Mouse (Mus musculus): ENCODE results near the gene Fam166a.

Fam166a gene

DNA sequence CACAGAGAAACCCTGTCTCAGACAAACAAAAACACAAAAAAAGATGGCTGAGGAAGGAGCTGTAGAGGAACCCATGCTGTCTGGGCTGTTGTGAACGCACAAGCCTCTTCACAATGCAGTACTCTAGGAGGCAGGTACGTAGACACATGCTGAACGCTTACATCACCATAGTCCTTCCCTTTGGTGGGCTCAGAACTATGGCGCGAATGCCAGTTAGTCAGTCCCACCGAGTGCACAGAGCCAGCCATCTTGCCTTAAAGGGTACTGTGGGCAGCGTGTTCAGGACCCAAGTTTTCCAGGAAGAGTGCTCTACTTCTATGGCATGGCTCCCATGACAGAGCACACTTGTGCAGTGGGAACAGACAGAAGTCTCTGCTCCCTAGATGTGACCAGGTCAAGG is 34.0 kb upstream of the Fam166a start:
- in situ Hi-C loops (cut with MboI; ENCODE audit: low sequenced_read_pairs) = no loop called here

DNA sequence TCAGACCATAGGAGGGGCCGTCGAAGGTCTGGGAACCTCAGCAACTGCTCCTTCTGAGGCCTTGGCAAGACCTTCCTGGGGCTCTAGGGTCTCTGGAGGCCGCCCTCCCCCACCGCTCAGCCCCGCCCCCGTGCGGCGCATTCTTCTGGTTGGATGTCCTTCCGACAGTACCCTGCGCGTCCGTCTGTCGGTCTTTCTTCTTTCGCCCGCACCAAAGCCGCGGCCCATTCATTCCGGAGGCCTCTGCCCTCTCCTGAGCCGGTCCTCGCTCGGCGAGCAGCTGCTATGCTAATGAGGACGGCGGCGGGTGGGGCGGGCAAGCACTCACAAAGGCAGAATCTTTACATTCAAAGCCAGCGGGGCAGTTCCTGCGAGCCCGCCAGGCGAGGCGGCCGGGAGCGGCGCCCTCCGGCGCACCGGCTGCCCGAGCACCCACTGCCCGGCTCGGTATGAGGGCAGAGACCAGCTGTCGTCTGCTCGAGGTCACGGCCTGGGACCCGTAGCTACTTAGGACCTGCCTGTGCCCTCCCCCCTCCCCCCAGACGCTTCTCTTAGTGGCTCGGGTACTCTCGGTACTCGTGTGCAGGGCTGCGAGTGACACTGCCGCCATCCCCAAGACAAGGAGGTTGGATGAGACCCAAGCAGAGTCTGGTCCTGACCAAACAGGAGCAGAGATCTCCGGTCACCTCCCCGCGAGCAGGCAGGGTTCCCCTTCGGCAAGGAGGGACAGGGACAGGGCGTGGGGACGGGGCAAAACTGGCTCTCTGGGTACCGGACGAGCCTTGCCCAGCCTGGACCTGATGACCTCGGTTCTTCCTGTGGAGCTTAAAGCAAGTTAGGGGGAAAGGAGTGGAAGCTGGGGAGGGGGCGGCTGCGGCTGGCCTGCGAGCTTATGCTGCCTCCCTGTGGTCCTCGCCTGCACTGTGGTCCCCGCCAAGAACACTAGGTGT is 32.6 kb upstream of the Fam166a start:
- in situ Hi-C loops (cut with MboI; ENCODE audit: low sequenced_read_pairs) = no loop called here

GRCm38 (mm10) chr2:25186575-25186930 is 32.0 kb upstream of the Fam166a start:
- in situ Hi-C loops (cut with MboI; ENCODE audit: low sequenced_read_pairs) = no loop called here

DNA sequence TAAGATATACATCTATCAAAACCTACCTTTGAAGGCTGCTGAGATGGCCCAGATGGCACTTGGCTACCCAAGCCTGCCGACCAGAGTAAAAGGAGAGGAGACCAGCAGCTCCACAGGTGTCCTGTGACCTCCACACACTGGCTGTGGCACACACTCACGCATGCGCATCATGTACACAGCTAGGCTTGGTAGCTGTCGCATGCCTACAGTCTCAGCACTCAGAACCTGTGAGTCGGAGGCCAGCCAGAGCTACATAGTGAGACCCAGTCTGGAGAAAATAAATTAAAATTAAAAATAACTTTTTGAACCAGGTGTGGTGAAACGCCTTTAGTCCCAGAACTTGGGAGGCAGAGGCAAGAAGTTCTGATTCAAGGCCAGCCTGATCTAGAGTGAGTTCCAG is 30.7 kb upstream of the Fam166a start:
- in situ Hi-C loops (cut with MboI; ENCODE audit: low sequenced_read_pairs) = no loop called here

- in situ Hi-C loops (cut with MboI; ENCODE audit: low sequenced_read_pairs) = no loop called here
Observed at GRCm38 (mm10) chr2:25193330-25193770, 25.2 kb upstream of the Fam166a start.

DNA sequence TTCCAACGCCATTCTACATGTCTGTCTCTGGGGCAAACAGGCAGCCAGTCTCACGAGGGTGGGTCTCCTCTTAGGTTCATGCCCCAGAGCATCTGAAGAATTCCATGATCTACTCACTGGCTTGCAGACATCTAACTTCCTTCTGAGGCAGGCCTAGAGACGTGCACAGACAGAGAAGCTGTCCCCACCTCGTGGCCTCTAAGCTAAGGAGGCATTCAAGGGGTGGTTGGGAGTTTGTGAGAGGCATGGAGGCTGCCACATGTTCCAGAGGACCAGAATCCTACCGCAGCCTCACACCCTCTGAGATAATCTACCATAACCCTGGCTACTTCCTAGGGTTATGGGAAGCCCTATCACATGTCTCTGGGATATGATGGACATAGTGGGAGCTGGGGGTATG is 24.5 kb upstream of the Fam166a start:
- in situ Hi-C loops (cut with MboI; ENCODE audit: low sequenced_read_pairs) = no loop called here

DNA sequence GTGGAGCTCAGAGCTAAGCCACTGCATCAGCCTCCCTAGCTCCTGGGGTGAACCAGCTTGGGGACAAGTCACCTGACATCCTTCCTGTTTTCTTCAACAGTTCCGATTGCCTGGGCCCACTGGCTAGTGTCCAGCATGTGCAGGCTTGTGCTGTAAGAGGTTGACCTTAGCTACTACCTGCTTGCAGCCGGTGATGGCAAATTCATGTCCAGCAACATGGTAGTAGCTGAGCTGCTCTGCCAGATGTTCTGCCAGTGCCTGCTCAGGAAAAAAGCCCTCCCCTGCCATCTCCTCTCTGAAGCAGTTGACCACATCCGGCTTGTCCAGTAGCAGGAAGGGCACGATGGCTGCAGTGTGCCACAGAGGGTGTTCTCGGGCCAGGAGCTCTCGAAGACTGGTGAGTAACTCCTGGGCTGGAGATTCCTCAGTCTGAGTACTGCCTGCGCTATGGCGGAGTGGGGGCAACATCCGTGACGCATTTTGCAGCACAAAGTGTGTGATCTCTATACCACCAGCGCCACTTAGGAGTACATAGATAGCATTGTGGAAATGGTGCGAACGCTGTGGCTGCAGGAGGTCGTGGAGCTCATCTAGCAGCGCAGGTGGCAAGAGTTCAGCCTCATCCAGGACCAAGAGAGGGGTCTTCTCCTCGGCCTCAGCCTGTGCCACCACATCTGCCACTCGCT is 23.9 kb upstream of the Fam166a start:
- in situ Hi-C loops (cut with MboI; ENCODE audit: low sequenced_read_pairs) = no loop called here

DNA sequence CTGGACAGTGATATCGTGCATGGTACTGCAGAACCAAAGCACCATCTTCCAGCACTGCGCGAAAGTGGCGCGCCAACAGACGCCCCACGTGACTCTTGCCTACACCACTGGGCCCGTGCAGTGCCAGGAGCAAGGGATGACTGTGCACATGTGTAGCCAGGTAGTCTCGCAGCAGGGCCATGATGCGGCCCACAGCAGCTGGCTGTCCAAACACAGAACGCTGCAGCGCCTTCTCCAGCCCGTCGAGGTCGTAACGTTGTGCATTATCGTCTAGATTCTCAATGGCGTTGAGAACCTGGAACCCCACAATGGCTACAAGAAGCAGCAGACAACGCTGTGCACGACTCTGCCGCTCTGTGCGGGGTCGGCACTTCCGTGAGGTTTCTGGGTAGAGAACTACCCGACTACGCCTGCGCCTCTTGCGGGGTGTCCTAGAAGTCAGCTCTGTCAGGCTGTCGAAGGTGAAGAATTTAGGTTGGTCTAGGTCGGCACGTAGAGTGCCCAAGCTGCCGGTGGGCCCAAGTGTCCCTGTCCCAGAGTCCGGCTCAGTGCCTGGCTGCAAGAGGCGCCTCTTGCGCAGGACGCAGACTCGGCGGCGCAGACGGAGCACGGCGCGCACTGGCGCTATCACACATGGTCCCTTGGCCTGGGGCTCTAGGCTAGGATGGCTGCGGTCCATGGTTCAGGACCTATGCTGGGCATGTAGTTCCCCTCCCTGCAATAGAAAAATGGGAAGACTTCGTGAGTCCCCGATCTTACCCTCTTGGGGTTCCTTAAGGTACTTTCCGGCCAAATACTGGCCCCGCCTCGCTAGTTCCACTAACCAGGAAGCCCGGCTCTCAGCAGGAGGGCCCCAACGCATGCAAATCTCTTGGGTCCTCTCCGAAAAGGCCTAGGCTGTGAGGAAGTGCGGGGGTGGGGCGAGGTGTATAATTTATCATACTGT is 23.1 kb upstream of the Fam166a start:
- in situ Hi-C loops (cut with MboI; ENCODE audit: low sequenced_read_pairs) = no loop called here

DNA sequence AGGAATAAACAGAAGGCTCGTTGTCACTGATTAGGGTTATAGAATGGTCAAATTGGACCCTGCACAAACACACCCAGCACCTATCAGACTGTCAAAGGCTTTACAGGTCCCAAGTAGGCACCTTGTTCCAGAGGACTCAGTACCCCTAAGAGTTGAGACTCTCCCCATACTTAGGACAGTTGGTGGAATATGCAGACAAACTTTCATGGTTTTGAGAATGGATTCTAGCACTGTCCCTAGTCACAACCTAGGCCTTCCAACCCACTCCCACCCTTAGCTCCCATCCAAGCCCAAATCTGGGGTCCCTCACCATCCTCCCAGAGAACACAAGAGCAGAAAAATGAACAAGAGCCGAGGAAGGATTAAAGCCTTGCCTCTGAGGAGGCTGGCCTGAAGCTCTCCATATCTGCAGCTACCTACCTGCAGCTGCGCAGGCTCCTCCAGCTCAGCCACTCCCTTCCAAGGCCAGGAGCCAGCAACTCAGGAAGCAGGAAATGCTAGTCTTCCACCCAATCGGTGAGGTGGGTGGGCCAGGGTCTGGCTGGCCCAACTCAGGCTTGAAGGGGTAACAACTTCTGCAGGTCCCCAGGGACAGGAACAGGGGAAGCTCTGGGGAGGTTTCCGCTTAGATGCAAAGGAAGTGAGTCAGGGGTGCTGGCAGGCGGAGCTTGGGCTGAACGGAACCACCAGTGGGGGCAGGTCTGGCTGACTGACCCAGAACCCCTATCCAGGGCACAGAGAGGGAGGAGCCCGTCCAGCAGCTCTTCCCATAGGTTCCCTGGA is 22.2 kb upstream of the Fam166a start, which contains the start of gene Tor4a:
Gene Tor4a, minus strand, starts transcription at position 715 of the 783 bp plus-strand sequence.
- in situ Hi-C loops (cut with MboI; ENCODE audit: low sequenced_read_pairs) = no loop called here

GRCm38 (mm10) chr2:25197191-25197590 is 21.4 kb upstream of the Fam166a start:
- in situ Hi-C loops (cut with MboI; ENCODE audit: low sequenced_read_pairs) = no loop called here

- in situ Hi-C loops (cut with MboI; ENCODE audit: low sequenced_read_pairs) = no loop called here
Observed at GRCm38 (mm10) chr2:25197946-25198345, 20.6 kb upstream of the Fam166a start.

DNA sequence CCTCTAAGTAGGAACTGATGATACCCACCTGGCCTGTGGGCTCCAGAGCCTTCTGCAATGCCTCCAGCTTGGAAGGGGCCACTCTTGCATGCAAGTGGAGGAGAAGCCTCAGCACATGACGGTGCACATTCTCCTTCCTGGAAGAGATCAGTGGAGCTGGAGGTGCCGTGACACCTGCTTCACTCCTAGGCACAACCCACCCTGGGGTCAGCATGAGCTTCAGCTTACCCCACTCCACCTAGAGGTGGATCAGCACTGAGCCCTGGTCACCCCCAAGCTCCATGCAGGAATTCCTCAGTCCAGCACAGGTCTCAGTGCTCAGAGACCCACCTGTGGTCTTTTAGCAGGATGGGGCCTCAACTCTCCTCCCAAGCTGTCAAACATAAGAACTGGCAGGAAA is 17.9 kb upstream of the Fam166a start:
- in situ Hi-C loops (cut with MboI; ENCODE audit: low sequenced_read_pairs) = no loop called here

DNA sequence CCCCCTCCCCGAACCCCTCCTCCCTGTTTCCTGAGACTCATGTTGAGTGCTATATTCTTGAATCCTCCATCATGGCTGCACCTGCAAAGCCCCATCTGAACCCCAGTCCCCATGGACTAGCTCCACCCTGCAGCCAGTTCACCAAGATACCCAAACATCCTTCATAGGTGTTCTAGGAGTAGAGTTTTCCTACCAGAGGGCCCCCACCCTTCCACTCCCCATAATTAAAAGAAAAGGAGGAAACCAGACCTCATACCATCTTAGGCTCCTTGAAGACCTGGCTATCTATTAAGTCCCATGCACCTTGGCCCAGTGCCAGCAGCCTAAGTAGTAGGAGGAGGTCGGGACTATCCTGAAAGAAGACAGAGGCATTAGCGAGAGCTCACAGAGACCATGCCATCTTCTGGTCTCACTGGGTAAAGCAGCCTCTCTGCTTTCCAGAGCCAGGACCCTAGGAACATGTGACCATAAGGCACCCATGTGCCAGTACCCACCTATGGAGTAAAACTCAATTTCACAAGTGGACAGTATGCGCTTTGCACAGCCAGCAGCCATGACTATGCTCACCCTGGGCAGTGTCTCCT is 14.8 kb upstream of the Fam166a start:
- in situ Hi-C loops (cut with MboI; ENCODE audit: low sequenced_read_pairs) = no loop called here

GRCm38 (mm10) chr2:25207593-25207992 is 11.0 kb upstream of the Fam166a start:
- in situ Hi-C loops (cut with MboI; ENCODE audit: low sequenced_read_pairs) = no loop called here

- in situ Hi-C loops (cut with MboI; ENCODE audit: low sequenced_read_pairs) = no loop called here
Observed at GRCm38 (mm10) chr2:25210686-25211085, 7.9 kb upstream of the Fam166a start.

- in situ Hi-C loops (cut with MboI; ENCODE audit: low sequenced_read_pairs) = no loop called here
Observed at GRCm38 (mm10) chr2:25211121-25211670, 7.3 kb upstream of the Fam166a start, which contains the start of gene Nelfb. TSS of gene Nelfb (minus strand) at chr2:25211489.

- in situ Hi-C loops (cut with MboI; ENCODE audit: low sequenced_read_pairs) = no loop called here
Observed at GRCm38 (mm10) chr2:25213266-25213865, 5.2 kb upstream of the Fam166a start.

GRCm38 (mm10) chr2:25214444-25214843 is 4.1 kb upstream of the Fam166a start, which contains the start of gene Stpg3:
TSS of gene Stpg3 (minus strand) at chr2:25214637.
- in situ Hi-C loops (cut with MboI; ENCODE audit: low sequenced_read_pairs) = no loop called here

GRCm38 (mm10) chr2:25217666-25218065 is 879 bp upstream of the Fam166a start:
- in situ Hi-C loops (cut with MboI; ENCODE audit: low sequenced_read_pairs) = no loop called here
